Mouse (Mus musculus) myocyte (in vitro differentiated cells): ENCODE measurements around the gene Rad54l2. TPM values are rescaled to one million over a fixed set of nuclear protein-coding genes. Genes with fewer than 3 reads are reported as not detected.

Experiments
- H3K27me3 ChIP-seq: one replicate; pipeline ENCODE4 v1.6.1; 2011; ENCODE audit not compliant: control insufficient read depth, insufficient read depth, insufficient read length
- H3K36me3 ChIP-seq: one replicate; pipeline ENCODE4 v1.6.1; 2011; ENCODE audit not compliant: control insufficient read depth, insufficient read depth
- H3K4me2 ChIP-seq: one replicate; pipeline ENCODE4 v1.6.1; 2011; ENCODE audit warnings: low read depth, control low read depth
- H3K4me3 ChIP-seq: one replicate; pipeline ENCODE4 v1.5.1; 2011; ENCODE audit warnings: mild to moderate bottlenecking, control low read depth, moderate library complexity
- H3K79me2 ChIP-seq: one replicate; pipeline ENCODE4 v1.6.1; 2011; ENCODE audit not compliant: control insufficient read depth, insufficient read depth
- H3ac ChIP-seq: one replicate; pipeline ENCODE4 v1.6.1; 2011; ENCODE audit not compliant: control insufficient read depth, insufficient read length
- CEBPB ChIP-seq: IDR thresholded peaks from 2 replicates; pipeline ENCODE4 v1.6.1; 2011; ENCODE audit warnings: mild to moderate bottlenecking, moderate library complexity; ENCODE audit not compliant: poor library complexity, insufficient read depth, severe bottlenecking
- E2F4 ChIP-seq: IDR thresholded peaks from one replicate; pipeline ENCODE4 v1.6.1; 2011; ENCODE audit warnings: mild to moderate bottlenecking, control low read depth, moderate library complexity; ENCODE audit not compliant: insufficient read depth
- MAX ChIP-seq: IDR thresholded peaks from one replicate; pipeline ENCODE4 v1.6.1; 2011; ENCODE audit warnings: low read depth, mild to moderate bottlenecking, control low read depth
- MYOD1 ChIP-seq, 3 experiments: IDR thresholded peaks; one replicate each; pipeline ENCODE4 v1.6.1; 2011; ENCODE audit warnings: control low read depth in 2 of 3, low read depth in 2 of 3, mild to moderate bottlenecking in 2 of 3, moderate library complexity in 1 of 3; ENCODE audit not compliant: insufficient read length in 2 of 3, control insufficient read depth in 1 of 3
- MYOG ChIP-seq, 3 experiments: IDR thresholded peaks; one replicate each; pipeline ENCODE4 v1.6.1; 2011; ENCODE audit warnings: control low read depth in 2 of 3, low read depth in 2 of 3, mild to moderate bottlenecking in 2 of 3; ENCODE audit not compliant: insufficient read length in 2 of 3, control insufficient read depth in 1 of 3, insufficient read depth in 1 of 3
- POLR2A ChIP-seq: IDR thresholded peaks from one replicate; pipeline ENCODE4 v1.6.1; 2011; ENCODE audit warnings: low read depth, mild to moderate bottlenecking, control low read depth, moderate library complexity; ENCODE audit not compliant: insufficient read length
- POLR2AphosphoS2 ChIP-seq: IDR thresholded peaks from one replicate; pipeline ENCODE4 v1.6.1; 2011; ENCODE audit warnings: low read depth, control low read depth; ENCODE audit not compliant: insufficient read length
- REST ChIP-seq: IDR thresholded peaks from one replicate; pipeline ENCODE4 v1.6.1; 2011; ENCODE audit warnings: mild to moderate bottlenecking, control low read depth, moderate library complexity; ENCODE audit not compliant: insufficient read depth, insufficient read length
- SRF ChIP-seq: IDR thresholded peaks from one replicate; pipeline ENCODE4 v1.6.1; 2011; ENCODE audit warnings: low read depth; ENCODE audit not compliant: control insufficient read depth, insufficient read length
- TCF12 ChIP-seq: IDR thresholded peaks from one replicate; pipeline ENCODE4 v1.6.1; 2011; ENCODE audit warnings: mild to moderate bottlenecking, control low read depth; ENCODE audit not compliant: poor library complexity, insufficient read depth, severe bottlenecking
- TCF3 ChIP-seq: IDR thresholded peaks from one replicate; pipeline ENCODE4 v1.6.1; 2011; ENCODE audit warnings: low read depth, control low read depth; ENCODE audit not compliant: insufficient read length
- USF1 ChIP-seq: IDR thresholded peaks from one replicate; pipeline ENCODE4 v1.6.1; 2011; ENCODE audit warnings: low read depth, mild to moderate bottlenecking, control low read depth, moderate library complexity
- polyA plus RNA-seq: library from polyadenylated mRNA; unstranded; fragments of >200 nt; fragmentation: generic; extraction: Trizol; gene quantifications from one replicate; pipeline ENCODE4 v1.2.1, GENCODE M21; 2012; ENCODE audit warnings: missing spikeins

Gene Rad54l2
- polyA plus RNA-seq, 1 experiment = 5.3 TPM

DNA sequence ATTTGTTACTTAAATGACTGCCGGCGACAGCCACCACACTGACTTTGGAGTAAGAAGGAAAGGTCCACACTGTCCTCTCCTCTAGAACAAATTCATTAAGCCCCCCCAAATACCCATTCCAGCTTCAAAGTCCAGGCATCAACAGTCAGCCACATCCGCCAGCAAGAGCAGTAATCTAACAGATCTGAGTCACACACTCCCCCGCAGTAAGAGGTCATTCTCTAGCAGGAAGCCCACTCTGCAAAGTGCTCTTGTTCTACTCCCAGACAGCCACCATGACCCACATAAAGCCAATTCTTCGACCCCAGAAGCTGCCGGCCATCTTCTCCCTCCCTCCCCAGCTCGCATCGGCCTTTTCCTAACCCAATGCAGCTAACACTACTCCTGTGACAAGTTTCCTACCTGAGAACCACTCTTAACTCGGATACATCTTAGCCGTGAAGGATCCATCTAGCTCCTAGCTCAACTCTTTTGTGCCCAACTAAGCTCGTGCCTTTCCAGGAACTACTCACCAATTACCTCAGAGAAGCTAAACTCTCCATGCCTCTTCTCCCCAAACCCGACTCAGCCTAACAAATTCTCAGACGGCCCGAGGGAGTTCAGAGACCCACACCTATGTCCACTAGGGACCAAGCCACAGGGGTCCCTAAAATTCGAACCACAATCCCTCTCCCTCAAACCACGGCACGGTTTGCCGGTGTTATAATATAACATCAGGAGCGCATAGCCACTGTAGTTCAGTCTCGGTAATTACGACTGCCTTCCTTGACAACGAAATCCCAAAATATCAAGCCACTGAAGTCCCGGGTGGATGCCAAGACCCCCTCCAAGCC is 799 bp downstream of the Rad54l2 start:
- Histone ChIP-seq H3K4me2 (peak overlapping the region; percentile 91), H3K27me3 (peaks cover 12% of the 10 kb centered on the region), H3ac (peak overlapping the region; percentile 64), H3K79me2 (peaks cover 60% of the 10 kb centered on the region), H3K4me3 (peak overlapping the region; percentile 74), H3K36me3 (no peaks in the 10 kb centered on the region)
- TF ChIP-seq TCF12 (no peak), USF1 (no peak), MYOG (IDR thresholded peaks at IDR 0.05; ENCODE audit: control insufficient read depth in 1 of 3, insufficient read depth in 1 of 3, insufficient read length in 2 of 3, low read depth in 2 of 3) (no peak), POLR2A (no peak), MYOD1 (IDR thresholded peaks at IDR 0.05; ENCODE audit: control insufficient read depth in 1 of 3, insufficient read length in 2 of 3, low read depth in 2 of 3) (no peak), REST (no peak), CEBPB (no peak), TCF3 (no peak), SRF (no peak), E2F4 (no peak), MAX (no peak), POLR2AphosphoS2 (no peak)

DNA sequence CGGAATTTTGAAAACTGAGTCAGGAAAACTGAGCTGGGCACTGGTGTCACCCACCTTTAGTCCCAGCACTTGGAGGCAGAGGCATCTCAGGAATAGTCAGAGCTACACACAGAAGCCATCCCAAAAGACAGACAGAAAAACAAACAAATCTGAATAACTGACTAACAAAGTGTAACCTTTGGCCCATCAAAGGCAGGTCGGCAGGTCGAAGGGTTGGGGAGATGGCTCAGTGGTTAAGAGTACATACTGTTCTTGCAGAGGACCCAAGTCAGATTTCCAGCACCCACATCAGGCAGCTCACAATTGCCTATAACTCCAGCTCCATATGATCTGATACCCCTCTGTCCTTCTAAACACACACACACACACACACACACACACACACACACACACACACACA is 3.8 kb downstream of the Rad54l2 start:
- H3ac ChIP-seq = no peak overlapping the region
- H3K36me3 ChIP-seq = no peaks in the 10 kb centered on the region
- no peaks in the 10 kb centered on the region for H3K27me3 ChIP-seq
- no peak overlapping the region for H3K4me3 ChIP-seq
- H3K79me2 ChIP-seq = peaks cover 81% of the 10 kb centered on the region
- H3K4me2 ChIP-seq = no peak overlapping the region
- TF ChIP-seq MAX (no peak), POLR2AphosphoS2 (no peak)

DNA sequence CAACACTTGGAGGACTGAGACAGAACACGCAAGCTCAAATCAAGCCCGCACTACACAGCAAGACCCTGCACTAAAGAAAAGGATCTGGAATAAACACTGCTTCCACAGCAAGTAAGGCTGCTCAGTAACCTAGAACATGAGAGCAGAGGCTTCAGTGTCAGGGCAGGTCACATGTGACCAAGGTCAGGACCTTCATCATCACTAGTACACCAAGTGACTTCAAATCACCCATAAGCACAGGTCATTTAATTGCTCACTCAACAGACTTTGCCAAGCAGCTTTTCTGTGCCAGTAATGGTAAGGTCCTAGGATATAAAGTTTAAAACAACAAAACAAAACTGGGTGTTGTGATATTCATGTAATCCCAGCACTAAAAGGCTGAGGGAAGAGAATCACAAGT is 5.4 kb downstream of the Rad54l2 start:
- H3K27me3 ChIP-seq = no peaks in the 10 kb centered on the region
- no peak overlapping the region for H3K4me3 ChIP-seq
- no peak overlapping the region for H3K4me2 ChIP-seq
- H3K79me2 ChIP-seq = peaks cover 86% of the 10 kb centered on the region
- H3ac ChIP-seq = no peak overlapping the region
- H3K36me3 ChIP-seq = no peaks in the 10 kb centered on the region
- no peak for TF ChIP-seq POLR2AphosphoS2
- TF ChIP-seq TCF3 = no peak
- no peak for TF ChIP-seq MYOD1 (IDR thresholded peaks at IDR 0.05; ENCODE audit: control insufficient read depth in 1 of 3, insufficient read length in 2 of 3, low read depth in 2 of 3)
- TF ChIP-seq USF1 = no peak
- no peak for TF ChIP-seq MAX
- TF ChIP-seq E2F4 = no peak
- no peak for TF ChIP-seq CEBPB
- TF ChIP-seq REST = no peak
- no peak for TF ChIP-seq TCF12
- no peak for TF ChIP-seq POLR2A
- TF ChIP-seq MYOG (IDR thresholded peaks at IDR 0.05; ENCODE audit: control insufficient read depth in 1 of 3, insufficient read depth in 1 of 3, insufficient read length in 2 of 3, low read depth in 2 of 3) = no peak
- TF ChIP-seq SRF = no peak

DNA sequence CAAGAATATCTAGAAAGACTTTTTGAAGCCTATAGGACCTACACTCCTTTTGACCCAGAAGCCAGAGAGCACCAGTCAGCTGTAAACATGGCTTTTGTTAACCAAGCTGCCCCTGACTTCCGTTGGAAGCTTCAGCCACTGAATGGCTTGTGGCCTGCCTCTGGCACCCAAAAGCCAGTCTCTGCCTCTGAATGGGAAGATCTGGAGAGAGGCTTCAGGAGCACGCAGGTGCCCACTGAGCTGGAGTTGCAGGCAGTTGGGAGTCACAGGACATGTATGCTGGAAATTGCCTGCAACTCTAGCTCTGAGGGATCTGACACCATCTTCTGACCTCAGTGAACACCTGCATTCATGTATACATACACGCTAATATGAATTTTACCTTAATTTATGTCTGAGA is 8.9 kb downstream of the Rad54l2 start:
- Histone ChIP-seq H3K36me3 (no peaks in the 10 kb centered on the region), H3K27me3 (no peaks in the 10 kb centered on the region), H3ac (no peak overlapping the region), H3K79me2 (peaks cover 70% of the 10 kb centered on the region), H3K4me3 (no peak overlapping the region), H3K4me2 (no peak overlapping the region)
- no peak for TF ChIP-seq CEBPB
- TF ChIP-seq MAX = no peak
- no peak for TF ChIP-seq SRF
- TF ChIP-seq POLR2AphosphoS2 = no peak
- TF ChIP-seq TCF12 = no peak
- no peak for TF ChIP-seq E2F4
- TF ChIP-seq REST = no peak
- TF ChIP-seq USF1 = no peak
- no peak for TF ChIP-seq TCF3
- TF ChIP-seq MYOD1 (IDR thresholded peaks at IDR 0.05; ENCODE audit: control insufficient read depth in 1 of 3, insufficient read length in 2 of 3, low read depth in 2 of 3) = no peak
- TF ChIP-seq MYOG (IDR thresholded peaks at IDR 0.05; ENCODE audit: control insufficient read depth in 1 of 3, insufficient read depth in 1 of 3, insufficient read length in 2 of 3, low read depth in 2 of 3) = no peak
- no peak for TF ChIP-seq POLR2A

DNA sequence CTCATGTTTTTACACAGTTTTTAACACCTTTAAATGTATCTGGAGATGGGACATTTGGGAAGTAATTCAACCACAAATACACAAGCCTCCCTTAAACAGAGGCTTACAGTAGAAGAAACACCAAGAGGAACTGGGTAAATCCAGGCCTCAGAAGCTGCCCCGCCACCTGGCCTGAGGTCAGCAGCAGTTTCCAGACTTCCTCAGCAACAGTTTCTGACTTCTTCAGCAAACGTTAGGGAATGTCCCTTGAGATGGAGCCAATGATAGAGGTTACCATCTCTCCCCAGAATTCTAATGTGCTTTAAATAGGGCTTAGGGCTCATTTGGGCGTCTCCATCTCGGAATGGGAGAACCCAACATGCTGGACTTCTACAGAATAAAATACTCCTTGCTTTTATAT is 10.7 kb downstream of the Rad54l2 start:
- Histone ChIP-seq H3K36me3 (no peaks in the 10 kb centered on the region), H3K4me3 (no peak overlapping the region)
- no peak for TF ChIP-seq MYOD1 (IDR thresholded peaks at IDR 0.05; ENCODE audit: control insufficient read depth in 1 of 3, insufficient read length in 2 of 3, low read depth in 2 of 3)
- no peak for TF ChIP-seq TCF3
- TF ChIP-seq POLR2AphosphoS2 = no peak
- no peak for TF ChIP-seq REST
- no peak for TF ChIP-seq POLR2A
- no peak for TF ChIP-seq MYOG (IDR thresholded peaks at IDR 0.05; ENCODE audit: control insufficient read depth in 1 of 3, insufficient read depth in 1 of 3, insufficient read length in 2 of 3, low read depth in 2 of 3)
- no peak for TF ChIP-seq E2F4

More for the DNA sequence above, 10.7 kb downstream of the Rad54l2 start:
- Histone ChIP-seq H3K4me2 (no peak overlapping the region), H3K79me2 (peaks cover 63% of the 10 kb centered on the region), H3ac (no peak overlapping the region), H3K27me3 (no peaks in the 10 kb centered on the region)
